Comparison of ENCODE assay signal across 29 mouse cellular contexts in the genomic region with DNA sequence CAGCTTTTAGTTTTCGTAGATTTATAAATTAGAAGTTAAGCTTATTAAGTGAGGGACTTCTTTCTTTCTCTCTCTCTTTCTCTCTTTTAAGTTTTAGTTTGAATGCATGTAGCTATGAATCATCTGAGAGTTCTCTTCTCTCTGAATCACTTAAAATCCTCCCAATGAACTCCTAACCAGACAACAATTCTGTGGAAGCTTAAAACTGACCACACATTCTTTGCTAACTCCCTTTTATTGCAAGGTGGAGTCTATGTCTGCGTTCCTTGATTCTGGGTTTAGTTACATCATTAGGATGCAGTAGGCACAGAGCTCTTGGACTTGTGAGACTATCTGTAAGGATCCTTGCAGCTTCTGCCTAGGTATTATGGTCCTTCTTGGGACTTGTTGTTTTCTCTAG. TPM values are rescaled to one million over a fixed set of nuclear protein-coding genes. Genes with fewer than 3 reads are reported as not detected.
DNase-seq lines count a peak whose midpoint lies in the region; ATAC-seq and TF ChIP-seq lines count a peak whose summit lies in the region.
"Had no signal": no experiment of that assay in that cellular context is flagged by ENCODE, and none has a peak within 500 bp of the region (broad histone marks: within the 10 kb centered on the region; RNA-seq: fewer than 3 reads in every experiment).

No protein-coding gene starts in this region.

- H3K4me2 ChIP-seq in myocyte (ENCODE audit: low read depth): no peak overlapping the region
- H3K4me2 ChIP-seq in stomach, postnatal 0 days (replicated peaks; ENCODE audit: low read depth): no peak overlapping the region
- H3K4me2 ChIP-seq: embryonic facial prominence, embryonic 12.5 days; forebrain, embryonic 12.5 days had no signal

- H3K4me3 ChIP-seq in C2C12 (ENCODE audit: insufficient read depth, poor library complexity, severe bottlenecking) (no peak overlapping the region), myocyte (no peak overlapping the region)
- H3K4me3 ChIP-seq in stomach, postnatal 0 days (ENCODE audit: low read depth, low read length): no peak overlapping the region
- H3K4me3 ChIP-seq: embryonic facial prominence, embryonic 10.5 days; embryonic facial prominence, embryonic 12.5 days; erythroblast, embryonic 14.5 days; forebrain, embryonic 10.5 days; forebrain, embryonic 12.5 days had no signal

- H3K79me3 ChIP-seq in C2C12 (ENCODE audit: low read depth): no peaks in the 10 kb centered on the region

- H3ac ChIP-seq in C2C12 (ENCODE audit: control insufficient read depth, insufficient read length, low read depth) (no peak overlapping the region), myocyte (ENCODE audit: control insufficient read depth, insufficient read length) (no peak overlapping the region)

- TF ChIP-seq POLR2A in myocyte (IDR thresholded peaks at IDR 0.05; ENCODE audit: insufficient read length, low read depth): no peak

- H3K79me2 ChIP-seq in C2C12 (ENCODE audit: control insufficient read depth, insufficient read depth) (no peaks in the 10 kb centered on the region), myocyte (ENCODE audit: control insufficient read depth, insufficient read depth) (no peaks in the 10 kb centered on the region)

- no peak for TF ChIP-seq CTCF in C2C12 (IDR thresholded peaks at IDR 0.05; ENCODE audit: control insufficient read depth, insufficient read depth, insufficient read length)
- TF ChIP-seq CTCF in stomach, postnatal 0 days (IDR thresholded peaks at IDR 0.05; ENCODE audit: low read depth): no peak

- ATAC-seq in stomach, postnatal 0 days (ENCODE audit: low FRiP score, low TSS enrichment): no peak
- ATAC-seq: forebrain, embryonic 14.5 days; forebrain, embryonic 16.5 days had no signal

- H3K27me3 ChIP-seq in C2C12 (ENCODE audit: control insufficient read depth, insufficient read depth, insufficient read length) (no peaks in the 10 kb centered on the region), myocyte (ENCODE audit: control insufficient read depth, insufficient read depth, insufficient read length) (no peaks in the 10 kb centered on the region)
- no peaks in the 10 kb centered on the region for H3K27me3 ChIP-seq in stomach, postnatal 0 days (ENCODE audit: control insufficient read depth, insufficient read depth, low read length)
- H3K27me3 ChIP-seq: embryonic facial prominence, embryonic 12.5 days; forebrain, embryonic 12.5 days had no signal

- DNase-seq in NIH3T3 (ENCODE audit: low read depth): peak; percentile 21
- no peak for DNase-seq in stomach, postnatal 0 days (ENCODE audit: low spot score)
- DNase-seq in cerebellum, adult 18-20 months: no peak
- DNase-seq in gastrocnemius, postnatal 25 days: no peak
- DNase-seq: adrenal gland, adult 2 months; adrenal gland, postnatal 10 days; adrenal gland, postnatal 25 days; B cell, adult 2 months; cerebellum, adult 11 months; cerebellum, adult 2 months; cerebellum, adult 9-10 months; cerebellum, postnatal 10 days; cerebellum, postnatal 25 days had no signal

- no peak for TF ChIP-seq EP300 in stomach, postnatal 0 days (optimal IDR thresholded peaks at IDR 0.05)

- H3K9ac ChIP-seq in stomach, postnatal 0 days (ENCODE audit: low read length): no peak overlapping the region
- H3K9ac ChIP-seq: embryonic facial prominence, embryonic 12.5 days; forebrain, embryonic 12.5 days had no signal

- H3K4me1 ChIP-seq in stomach, postnatal 0 days (replicated peaks; ENCODE audit: control insufficient read depth, insufficient read depth): no peaks in the 10 kb centered on the region
- H3K4me1 ChIP-seq: embryonic facial prominence, embryonic 10.5 days; embryonic facial prominence, embryonic 12.5 days; forebrain, embryonic 12.5 days had no signal

- H3K36me3 ChIP-seq in C2C12 (ENCODE audit: control insufficient read depth, insufficient read depth) (no peaks in the 10 kb centered on the region), myocyte (ENCODE audit: control insufficient read depth, insufficient read depth) (no peaks in the 10 kb centered on the region)
- H3K36me3 ChIP-seq in stomach, postnatal 0 days (ENCODE audit: control insufficient read depth, insufficient read depth, low read length): no peaks in the 10 kb centered on the region
- H3K36me3 ChIP-seq: embryonic facial prominence, embryonic 10.5 days; embryonic facial prominence, embryonic 12.5 days; forebrain, embryonic 10.5 days; forebrain, embryonic 12.5 days had no signal

- WGBS in stomach, postnatal 0 days: 74% methylated on average over 2 of the region's 2 CpGs

- no peaks in the 10 kb centered on the region for H3K9me3 ChIP-seq in stomach, postnatal 0 days (ENCODE audit: control insufficient read depth, low read length)
- H3K9me3 ChIP-seq: embryonic facial prominence, embryonic 10.5 days; embryonic facial prominence, embryonic 12.5 days; forebrain, embryonic 10.5 days; forebrain, embryonic 12.5 days had no signal

- no peak overlapping the region for H3K27ac ChIP-seq in stomach, postnatal 0 days (replicated peaks)
- H3K27ac ChIP-seq: embryonic facial prominence, embryonic 10.5 days; embryonic facial prominence, embryonic 12.5 days; forebrain, embryonic 10.5 days; forebrain, embryonic 12.5 days had no signal

TF ChIP-seq in C2C12, 6 proteins besides CTCF, POLR2A, EP300 and RAD21:
- TF ChIP-seq CEBPB (IDR thresholded peaks at IDR 0.05; ENCODE audit: low read depth) (peak; percentile 30), MAX (IDR thresholded peaks at IDR 0.05) (peak; percentile 11), MYOD1 (IDR thresholded peaks at IDR 0.05; ENCODE audit: control insufficient read depth, insufficient read length, low read depth) (no peak), MYOG (IDR thresholded peaks at IDR 0.05; ENCODE audit: control insufficient read depth, extremely low read depth, insufficient read length) (no peak), FOSL1 (IDR thresholded peaks at IDR 0.05; ENCODE audit: insufficient read depth, low read length, poor library complexity, severe bottlenecking) (no peak), USF1 (IDR thresholded peaks at IDR 0.05; ENCODE audit: low read depth) (no peak)

TF ChIP-seq in myocyte, 11 proteins besides CTCF, POLR2A, EP300 and RAD21:
- TF ChIP-seq TCF12 (IDR thresholded peaks at IDR 0.05; ENCODE audit: insufficient read depth, poor library complexity, severe bottlenecking): no peak
- TF ChIP-seq E2F4 (IDR thresholded peaks at IDR 0.05; ENCODE audit: insufficient read depth): no peak
- TF ChIP-seq CEBPB (IDR thresholded peaks at IDR 0.05; ENCODE audit: insufficient read depth, poor library complexity, severe bottlenecking): 0 out of 2 replicates have a peak, but pooled peaks have one; percentile 47

RNA-seq across cellular contexts. Expression of a gene that starts 40.5 kb away (rescaled TPM):
- polyA plus RNA-seq in C2C12 (2012; fragmentation: generic; extraction: Trizol): not detected
- polyA plus RNA-seq in myocyte (2012; fragmentation: generic; extraction: Trizol): not detected
- not detected in 2 replicates for polyA plus RNA-seq in stomach, postnatal 0 days (2015; fragmentation: Nextera tagmentation; extraction: Ambion mirVana)
- total RNA-seq in gastrocnemius, postnatal 25 days (2021): not detected
- total RNA-seq: adrenal gland, adult 2 months; adrenal gland, postnatal 10 days; adrenal gland, postnatal 25 days; adrenal gland, postnatal 4 days; ES-E14; MEL had no signal
- polyA plus RNA-seq: adrenal gland, adult 2 months; brain, embryonic 14.5 days; cerebellum, adult 2 months; cortical plate, adult 2 months; embryonic facial prominence, embryonic 10.5 days; embryonic facial prominence, embryonic 12.5 days; embryonic facial prominence, embryonic 14.5 days; erythroblast, embryonic 14.5 days; forebrain, embryonic 10.5 days; forebrain, embryonic 12.5 days; forebrain, embryonic 14.5 days; forebrain, embryonic 16.5 days; frontal cortex, adult 2 months had no signal

RNA-seq across cellular contexts. Expression of a gene that starts 41.2 kb away (rescaled TPM):
- 0.06 TPM for polyA plus RNA-seq in C2C12 (2012; fragmentation: generic; extraction: Trizol)
- 0.29 TPM for polyA plus RNA-seq in myocyte (2012; fragmentation: generic; extraction: Trizol)
- polyA plus RNA-seq in stomach, postnatal 0 days (2015; fragmentation: Nextera tagmentation; extraction: Ambion mirVana): 0.04 and 0.18 TPM in 2 replicates
- total RNA-seq in gastrocnemius, postnatal 25 days (2021): under 1 TPM in 1 of 2 experiments, not detected in 1; 0.08 TPM
- total RNA-seq: MEL had no signal
- polyA plus RNA-seq: adrenal gland, adult 2 months; cortical plate, adult 2 months; embryonic facial prominence, embryonic 10.5 days; embryonic facial prominence, embryonic 12.5 days; erythroblast, embryonic 14.5 days; forebrain, embryonic 10.5 days; forebrain, embryonic 12.5 days; forebrain, embryonic 14.5 days; forebrain, embryonic 16.5 days had no signal
